Mouse (Mus musculus) cerebellum, adult 11 months (tissue): ENCODE results near the gene A130010J15Rik.
A peak's percentile ranks its signal among the peaks of the same experiment; 100 is the strongest.

Experiments used
- DNase-seq: peaks from one replicate; pipeline ENCODE4 v3.0.0; 2022

A130010J15Rik gene

GRCm38 (mm10) chr1:193156316-193157110 lies 11.3 kb upstream of the A130010J15Rik start:
- no peak for DNase-seq

- no peak for DNase-seq
These were observed 10.7 kb upstream of the A130010J15Rik start for GRCm38 (mm10) chr1:193157111-193157492.

DNA sequence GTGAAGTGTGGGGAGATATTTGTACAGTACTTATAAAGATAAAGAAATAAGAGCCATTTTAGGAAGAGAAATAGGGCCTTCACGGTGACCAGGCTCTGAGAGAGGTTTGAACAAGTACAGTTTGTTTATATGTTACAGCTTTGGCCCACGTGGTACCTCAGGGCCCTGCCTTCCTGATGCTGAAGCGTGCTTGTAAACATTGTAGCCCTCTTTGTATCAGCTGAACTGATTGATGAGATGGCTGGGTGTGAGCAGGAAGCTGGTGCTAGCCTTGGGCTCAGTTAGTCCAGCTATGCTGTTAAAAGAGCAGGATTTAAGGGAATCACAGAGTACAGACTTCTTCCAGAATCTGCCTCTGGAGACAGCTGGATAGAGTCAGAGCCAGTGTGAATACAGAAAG lies 8.7 kb upstream of the A130010J15Rik start:
- no peak for DNase-seq

DNA sequence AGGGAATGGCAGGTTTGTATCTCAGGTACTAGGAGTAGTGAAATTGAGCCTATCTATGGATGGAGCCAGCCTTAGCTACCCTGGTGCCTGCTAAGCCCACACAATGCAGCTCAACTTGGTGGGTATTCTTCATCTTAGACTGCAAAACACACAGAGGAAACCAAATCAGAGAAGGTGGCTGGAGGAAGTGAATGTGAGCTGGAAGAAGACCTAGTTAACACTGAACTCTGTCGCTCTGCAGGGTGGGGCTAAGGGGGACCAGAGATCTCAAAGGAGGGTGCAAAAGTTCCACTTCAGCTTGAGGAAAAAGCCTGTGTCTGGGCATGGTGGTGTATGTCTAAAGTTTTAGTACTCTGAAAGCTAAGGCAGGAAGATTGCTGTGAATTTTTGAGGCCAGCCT lies 8.2 kb upstream of the A130010J15Rik start:
- DNase-seq: no peak

DNA sequence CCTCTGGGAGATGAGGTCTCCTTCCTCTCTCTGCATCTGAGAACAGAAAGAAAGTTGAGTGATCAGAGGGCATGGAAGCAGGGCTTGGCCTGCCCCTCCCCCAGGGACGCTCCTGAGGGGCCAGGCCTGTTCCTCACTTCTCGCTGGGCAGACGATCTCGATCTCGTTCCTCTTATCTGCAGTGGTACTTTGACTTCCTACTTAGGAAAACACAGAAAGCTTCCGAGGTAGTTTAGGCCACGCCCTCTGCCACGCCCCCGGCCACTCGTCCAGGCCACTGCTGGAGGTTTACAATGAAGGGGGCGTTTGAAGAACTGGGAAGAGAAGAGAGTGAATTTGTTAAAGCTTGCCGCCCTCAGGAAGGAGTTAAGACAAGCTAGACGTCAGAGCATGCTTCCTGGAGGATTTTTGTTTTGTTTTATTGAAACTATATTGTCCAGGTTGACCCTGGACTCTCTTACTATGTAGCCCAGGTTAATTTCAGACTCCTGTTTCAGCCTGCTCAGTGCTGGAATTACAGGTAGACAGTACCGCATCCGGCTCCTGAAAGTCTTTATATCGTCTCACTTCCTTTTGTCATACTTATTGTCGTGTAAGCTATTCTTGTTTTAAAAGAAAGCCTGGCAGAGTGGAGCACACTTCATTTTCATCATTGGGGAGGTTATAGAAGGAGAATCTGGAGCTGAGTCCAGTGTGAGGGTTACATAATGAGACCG lies 7.4 kb upstream of the A130010J15Rik start:
- DNase-seq: no peak

DNA sequence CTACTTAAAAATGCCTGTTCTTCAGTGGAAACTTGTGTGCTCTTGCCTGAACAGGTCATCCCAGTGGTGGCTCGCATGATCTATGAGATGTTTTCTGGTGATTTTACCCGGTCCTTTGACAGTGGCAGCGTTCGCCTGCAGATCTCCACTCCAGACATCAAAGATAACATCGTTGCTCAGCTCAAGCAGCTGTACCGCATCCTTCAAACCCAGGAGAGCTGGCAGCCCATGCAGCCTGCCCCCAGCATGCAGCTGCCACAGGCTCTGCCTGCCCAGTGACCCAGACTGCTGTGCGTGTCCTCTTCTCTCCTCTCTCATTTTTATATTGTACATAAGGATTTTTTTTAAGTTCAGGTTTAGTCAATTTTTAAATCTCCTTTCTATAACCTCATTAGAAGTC lies 1.4 kb downstream of the A130010J15Rik start:
- DNase-seq: no peak

DNA sequence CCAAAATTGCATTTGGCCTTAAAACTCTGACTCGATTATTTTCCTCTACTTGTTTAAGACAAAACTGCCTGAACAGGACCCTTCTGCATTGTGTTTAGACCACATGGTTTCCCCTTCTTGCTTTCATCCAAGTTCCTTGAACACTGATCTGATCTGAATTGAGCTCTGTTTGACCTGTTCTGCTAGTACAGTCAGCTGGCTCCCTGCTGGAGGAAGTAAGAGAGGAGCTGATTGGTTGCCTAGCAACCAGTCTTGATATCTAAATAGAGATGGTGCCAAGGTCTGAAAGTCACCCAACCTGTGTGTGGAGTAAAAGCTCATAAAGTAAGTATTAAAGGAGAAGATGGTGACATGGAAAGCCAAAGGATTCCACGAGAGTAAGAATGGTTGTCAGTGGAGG lies 2.0 kb downstream of the A130010J15Rik start:
- DNase-seq: no peak

- peak; percentile 94 for DNase-seq
These were observed 5.4 kb downstream of the A130010J15Rik start for GRCm38 (mm10) chr1:193172991-193173809.

DNA sequence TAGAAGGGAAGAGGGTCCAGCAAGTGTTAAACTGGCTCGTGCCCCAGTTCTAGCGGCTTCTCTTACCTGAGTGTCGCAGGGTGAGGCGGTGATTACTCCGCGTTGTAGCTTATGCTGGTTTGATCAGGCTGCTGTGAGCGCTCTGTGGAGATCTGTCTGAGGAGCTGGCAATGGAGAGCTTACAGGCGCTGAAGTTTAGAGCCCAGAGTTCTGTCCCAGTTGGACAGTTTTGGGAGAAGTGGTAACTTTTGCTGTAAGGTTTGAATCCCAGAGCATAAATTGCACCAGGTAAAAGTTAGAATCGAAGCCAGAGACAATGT lies 5.9 kb downstream of the A130010J15Rik start:
- no peak for DNase-seq

DNA sequence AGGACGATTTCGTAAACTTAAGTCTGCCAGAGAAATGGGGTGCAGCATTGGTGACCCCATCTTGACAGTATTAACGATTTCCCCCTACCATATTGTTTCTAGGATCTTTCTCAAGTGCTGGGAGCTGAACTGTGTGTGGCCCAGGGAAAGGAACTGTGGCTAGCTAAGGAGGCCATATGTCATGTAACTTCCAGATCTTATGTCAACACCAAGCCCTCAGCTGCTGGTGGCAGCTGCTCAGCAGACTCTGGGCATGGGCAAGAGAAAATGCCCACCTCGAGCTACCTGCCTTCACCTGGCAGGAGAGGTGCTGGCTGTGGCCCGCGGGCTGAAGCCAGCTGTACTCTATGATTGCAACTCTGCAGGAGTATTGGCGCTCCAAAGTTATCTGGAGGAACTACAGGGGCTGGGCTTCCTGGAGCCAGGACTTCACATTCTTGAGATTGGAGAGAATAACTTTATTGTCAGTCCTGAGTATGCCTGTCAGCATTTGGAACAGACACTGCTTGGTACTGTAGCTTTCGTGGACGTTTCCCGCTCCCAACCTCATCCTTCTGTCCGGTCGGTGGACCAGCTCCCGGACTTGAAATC lies 6.4 kb downstream of the A130010J15Rik start:
- DNase-seq: no peak

- no peak for DNase-seq
These were observed 13.3 kb downstream of the A130010J15Rik start for GRCm38 (mm10) chr1:193181104-193181503.

DNA sequence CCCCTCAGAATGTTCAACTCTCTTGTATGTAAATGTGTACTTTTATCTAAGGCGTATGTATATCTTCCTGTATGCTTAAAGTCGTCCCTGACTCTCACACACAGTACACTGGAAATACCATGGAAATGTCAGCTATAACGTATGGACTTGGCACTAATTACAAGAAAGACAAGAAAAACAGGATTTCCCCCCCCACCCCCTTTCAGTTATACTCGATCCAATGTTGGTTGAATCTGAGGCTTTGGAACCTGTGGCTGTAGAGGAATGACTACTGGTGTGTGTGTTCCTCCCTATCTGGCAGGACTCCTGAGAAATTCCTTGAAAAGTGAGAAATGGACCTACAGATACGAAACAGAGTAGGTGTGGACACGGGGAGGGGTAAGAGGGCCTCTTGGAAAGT lies 20.4 kb downstream of the A130010J15Rik start:
- DNase-seq: no peak

DNA sequence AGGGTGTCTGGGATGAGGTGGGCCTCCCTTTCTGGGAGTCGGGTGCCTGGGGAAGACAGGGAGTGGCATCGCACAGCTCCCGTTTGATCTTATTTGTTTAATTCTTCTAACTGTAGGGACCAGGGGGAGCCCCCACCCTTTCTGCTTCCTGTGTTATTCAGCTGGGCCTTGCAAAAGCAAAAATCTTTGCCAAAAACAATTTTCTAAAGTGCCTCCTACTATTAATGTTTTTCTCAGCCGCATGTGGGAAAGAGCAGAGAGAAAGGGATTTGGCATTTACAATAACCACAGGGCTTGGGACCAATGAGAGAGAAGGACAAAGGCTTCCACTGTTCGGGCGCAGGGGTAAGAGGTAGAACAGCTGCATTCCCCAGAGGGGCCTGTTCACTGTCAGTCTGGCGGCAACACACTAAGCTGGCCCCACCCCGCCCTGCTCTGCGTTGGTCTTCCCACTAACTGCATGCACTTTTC lies 21.3 kb downstream of the A130010J15Rik start:
- DNase-seq: no peak

GRCm38 (mm10) chr1:193189771-193190170 lies 21.9 kb downstream of the A130010J15Rik start:
- no peak for DNase-seq

DNA sequence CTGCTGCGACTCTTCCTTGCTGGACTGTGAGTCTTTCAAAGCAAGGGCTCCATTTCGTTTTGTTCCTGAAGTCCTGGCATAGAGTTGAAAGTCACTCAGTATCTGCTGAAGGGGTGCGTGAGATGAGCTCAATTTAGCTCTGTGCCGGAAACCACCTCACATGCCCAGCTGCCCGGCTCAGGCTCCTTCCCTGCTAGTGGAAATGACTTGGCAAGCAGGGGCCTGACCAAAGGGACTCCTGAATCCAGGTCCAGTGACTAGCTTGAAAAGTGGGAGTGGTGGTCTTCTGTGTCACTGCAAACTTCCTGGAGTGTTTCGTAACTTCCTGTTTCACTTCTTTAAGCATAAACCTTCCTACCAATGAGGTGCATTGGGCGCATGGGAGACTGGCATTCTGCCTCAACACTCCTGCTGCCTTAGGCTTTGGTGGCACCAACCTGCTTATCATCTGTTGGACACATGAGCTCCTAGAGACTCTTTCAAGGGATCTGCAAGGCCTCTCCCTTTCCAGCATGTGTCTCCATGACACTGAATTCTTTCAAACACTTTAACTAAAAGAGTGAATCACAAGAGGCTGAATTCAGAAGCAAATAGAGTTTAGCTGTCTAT lies 23.9 kb downstream of the A130010J15Rik start:
- no peak for DNase-seq

GRCm38 (mm10) chr1:193194416-193195140 lies 26.7 kb downstream of the A130010J15Rik start:
- peak; percentile 52 for DNase-seq

- no peak for DNase-seq
These were observed 27.4 kb downstream of the A130010J15Rik start for GRCm38 (mm10) chr1:193195169-193195810.

- no peak for DNase-seq
These were observed 29.8 kb downstream of the A130010J15Rik start for GRCm38 (mm10) chr1:193197494-193198205.

GRCm38 (mm10) chr1:193198312-193198711 lies 30.5 kb downstream of the A130010J15Rik start:
- no peak for DNase-seq

DNA sequence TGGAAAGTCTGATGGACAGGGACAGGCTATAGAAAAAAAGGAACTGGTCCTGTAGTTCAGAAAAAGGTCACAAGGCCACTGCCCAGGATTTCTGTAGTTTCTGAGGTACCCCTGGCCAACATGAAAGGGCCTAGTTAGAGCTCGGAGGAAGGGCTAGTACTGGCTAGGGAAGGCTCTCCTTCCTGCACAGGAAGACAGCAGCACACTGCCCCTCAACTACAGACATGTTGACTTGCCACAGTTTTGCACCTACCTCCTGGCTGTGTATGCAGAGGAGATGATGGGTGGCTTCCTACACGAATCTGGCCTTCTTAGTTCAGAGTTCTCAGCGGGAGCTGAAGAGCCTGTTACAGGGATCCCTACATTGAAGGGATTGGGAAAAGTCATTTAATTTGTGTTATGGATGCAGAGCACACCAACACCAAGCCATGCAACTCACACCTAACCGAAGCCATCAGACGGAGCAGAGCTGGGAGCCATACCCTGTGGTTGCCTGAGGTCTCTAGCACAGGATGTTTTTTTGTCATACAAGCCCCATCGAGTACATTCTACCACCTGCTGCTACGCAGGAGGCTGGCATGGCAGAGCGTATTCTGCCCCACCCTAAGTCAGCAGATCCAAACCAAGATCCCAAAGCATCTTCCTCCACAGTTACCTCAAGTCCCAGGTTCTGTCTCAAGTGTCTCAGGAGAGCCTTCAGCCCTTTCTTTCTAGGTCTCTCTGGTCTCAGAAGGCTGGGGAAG lies 33.0 kb downstream of the A130010J15Rik start:
- no peak for DNase-seq
